Mouse (Mus musculus): ENCODE measurements around the gene Olfr193. TPM values are rescaled to one million over a fixed set of nuclear protein-coding genes. Genes with fewer than 3 reads are reported as not detected.
"Not testable (repeated sequence)": the region's sequence is repeated elsewhere in the genome, so short reads cannot be mapped to it uniquely, and the experiment has no call there.

Gene Olfr193
- polyA plus RNA-seq (2012; ENCODE audit: insufficient read depth, insufficient read length, low replicate concordance, missing spikeins) = not detected in 2 replicates

DNA sequence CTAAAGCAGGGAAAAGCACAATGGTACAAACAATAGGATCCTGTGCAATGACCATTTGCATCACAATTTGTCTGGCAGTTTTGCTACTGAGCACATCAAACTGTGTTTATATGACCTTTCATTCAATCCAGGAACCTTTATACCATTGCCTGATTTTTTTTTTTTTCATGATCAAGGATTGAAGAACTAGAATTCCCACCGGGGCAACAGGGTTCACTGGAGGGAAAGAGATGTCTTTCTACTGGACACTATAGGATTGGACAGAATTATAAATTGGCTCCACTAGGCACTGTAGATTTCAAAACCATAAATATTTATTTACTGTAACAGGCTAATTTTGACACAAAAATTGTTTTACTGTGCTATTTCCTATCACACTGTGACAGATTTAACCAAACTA lies at the start of gene Olfr193:
Olfr193 (minus strand) TSS at position 101 of the 400 bp plus-strand sequence.
- no peak within 1 kb of the TSS for H3K4me3 ChIP-seq (ENCODE audit: insufficient read depth, low read depth, low read length)
- H3K27ac ChIP-seq (ENCODE audit: insufficient read depth, low read depth, low read length) = no peak within 1 kb of the TSS
- 67% methylated on average over 1 of the region's 1 CpGs for WGBS
- TF ChIP-seq POLR2A (IDR thresholded peaks at IDR 0.05; ENCODE audit: insufficient read depth, low read depth, low read length) (no peak), CTCF (IDR thresholded peaks at IDR 0.05; ENCODE audit: insufficient read depth, low read depth, low read length) (no peak)
- no peaks in the 10 kb centered on the region for H3K4me1 ChIP-seq (ENCODE audit: control insufficient read depth, insufficient read depth, low read length)

GRCm38 (mm10) chr16:59151996-59152395 lies 40.3 kb upstream of the Olfr193 start:
- 89% methylated on average over 2 of the region's 2 CpGs for WGBS
- Histone ChIP-seq H3K4me3 (ENCODE audit: insufficient read depth, low read depth, low read length) (no peak overlapping the region), H3K27ac (ENCODE audit: insufficient read depth, low read depth, low read length) (no peak overlapping the region), H3K4me1 (ENCODE audit: control insufficient read depth, insufficient read depth, low read length) (no peaks in the 10 kb centered on the region)
- TF ChIP-seq POLR2A (IDR thresholded peaks at IDR 0.05; ENCODE audit: insufficient read depth, low read depth, low read length) (no peak), CTCF (IDR thresholded peaks at IDR 0.05; ENCODE audit: insufficient read depth, low read depth, low read length) (no peak)

GRCm38 (mm10) chr16:59146746-59147145 lies 35.1 kb upstream of the Olfr193 start, which contains the start of gene Olfr195:
TSS of gene Olfr195 (plus strand) at chr16:59147046.
- TF ChIP-seq POLR2A (IDR thresholded peaks at IDR 0.05; ENCODE audit: insufficient read depth, low read depth, low read length) (no peak), CTCF (IDR thresholded peaks at IDR 0.05; ENCODE audit: insufficient read depth, low read depth, low read length) (no peak)
- WGBS = 98% methylated on average over 1 of the region's 1 CpGs
- no peaks in the 10 kb centered on the region for H3K4me1 ChIP-seq (ENCODE audit: control insufficient read depth, insufficient read depth, low read length)
- no peak within 1 kb of the TSS for H3K27ac ChIP-seq (ENCODE audit: insufficient read depth, low read depth, low read length)
- H3K4me3 ChIP-seq (ENCODE audit: insufficient read depth, low read depth, low read length) = no peak within 1 kb of the TSS

DNA sequence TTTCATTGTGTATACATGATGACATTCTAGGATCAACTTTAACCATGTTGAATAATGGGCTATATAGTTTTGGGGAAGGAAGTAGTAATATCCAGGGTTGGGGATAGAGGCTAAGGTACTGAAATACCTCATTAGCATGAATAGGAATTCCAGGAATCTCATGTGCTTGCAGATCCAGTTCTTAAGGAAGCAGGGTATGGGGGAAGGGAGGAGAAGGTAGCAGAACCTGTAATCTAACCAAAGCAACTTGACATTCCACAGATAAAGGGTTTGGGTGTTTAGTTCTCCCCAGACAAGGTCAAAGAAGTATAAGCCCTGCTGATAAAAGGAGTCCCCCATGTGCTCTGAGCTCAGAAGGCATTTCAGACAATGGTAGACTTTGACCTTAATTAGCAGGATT lies 29.4 kb upstream of the Olfr193 start:
- TF ChIP-seq CTCF (IDR thresholded peaks at IDR 0.05; ENCODE audit: insufficient read depth, low read depth, low read length) (no peak), POLR2A (IDR thresholded peaks at IDR 0.05; ENCODE audit: insufficient read depth, low read depth, low read length) (no peak)
- Histone ChIP-seq H3K4me1 (ENCODE audit: control insufficient read depth, insufficient read depth, low read length) (no peaks in the 10 kb centered on the region), H3K4me3 (ENCODE audit: insufficient read depth, low read depth, low read length) (no peak overlapping the region), H3K27ac (ENCODE audit: insufficient read depth, low read depth, low read length) (no peak overlapping the region)

GRCm38 (mm10) chr16:59130740-59131139 lies 19.1 kb upstream of the Olfr193 start:
- TF ChIP-seq CTCF (IDR thresholded peaks at IDR 0.05; ENCODE audit: insufficient read depth, low read depth, low read length) = no peak
- TF ChIP-seq POLR2A (IDR thresholded peaks at IDR 0.05; ENCODE audit: insufficient read depth, low read depth, low read length) = no peak

GRCm38 (mm10) chr16:59120969-59121368 lies 9.3 kb upstream of the Olfr193 start, which contains the start of gene Olfr194:
TSS of gene Olfr194 (minus strand) at chr16:59121069.
- Histone ChIP-seq H3K4me1 (ENCODE audit: control insufficient read depth, insufficient read depth, low read length) (no peaks in the 10 kb centered on the region), H3K27ac (ENCODE audit: insufficient read depth, low read depth, low read length) (no peak within 1 kb of the TSS), H3K4me3 (ENCODE audit: insufficient read depth, low read depth, low read length) (no peak within 1 kb of the TSS)
- no peak for TF ChIP-seq CTCF (IDR thresholded peaks at IDR 0.05; ENCODE audit: insufficient read depth, low read depth, low read length)

More at GRCm38 (mm10) chr16:59130740-59131139, 19.1 kb upstream of the Olfr193 start:
- WGBS = 82% methylated on average over 1 of the region's 1 CpGs
- Histone ChIP-seq H3K27ac (ENCODE audit: insufficient read depth, low read depth, low read length) (no peak overlapping the region), H3K4me1 (ENCODE audit: control insufficient read depth, insufficient read depth, low read length) (no peaks in the 10 kb centered on the region), H3K4me3 (ENCODE audit: insufficient read depth, low read depth, low read length) (no peak overlapping the region)

DNA sequence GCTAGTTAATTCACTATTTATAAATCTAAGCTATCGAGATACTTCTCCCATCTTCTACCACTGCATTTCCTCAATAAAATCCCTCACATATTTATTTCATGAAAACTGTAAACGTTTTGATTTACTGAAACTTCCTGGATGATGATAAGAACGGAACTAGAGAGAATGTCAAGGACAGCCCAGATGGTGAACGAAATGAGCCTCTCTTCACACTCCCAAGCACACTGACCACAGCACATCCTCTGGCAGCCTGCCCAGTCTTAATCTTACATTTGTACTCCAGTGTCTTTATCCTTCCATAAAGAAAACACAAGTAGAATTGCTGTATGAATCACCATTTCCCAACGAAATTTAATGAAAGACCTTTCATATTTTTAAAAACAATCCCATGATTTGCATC lies 3.2 kb downstream of the Olfr193 start:
- 57% methylated on average over 5 of the region's 5 CpGs for WGBS
- H3K4me1 ChIP-seq (ENCODE audit: control insufficient read depth, insufficient read depth, low read length) = not testable (repeated sequence)

GRCm38 (mm10) chr16:59105312-59105711 lies 6.4 kb downstream of the Olfr193 start:
- TF ChIP-seq POLR2A (IDR thresholded peaks at IDR 0.05; ENCODE audit: insufficient read depth, low read depth, low read length) (no peak), CTCF (IDR thresholded peaks at IDR 0.05; ENCODE audit: insufficient read depth, low read depth, low read length) (no peak)
- H3K4me3 ChIP-seq (ENCODE audit: insufficient read depth, low read depth, low read length) = no peak overlapping the region
- no peak overlapping the region for H3K27ac ChIP-seq (ENCODE audit: insufficient read depth, low read depth, low read length)
- 93% methylated on average over 2 of the region's 2 CpGs for WGBS
- no peaks in the 10 kb centered on the region for H3K4me1 ChIP-seq (ENCODE audit: control insufficient read depth, insufficient read depth, low read length)

More for the DNA sequence above, 3.2 kb downstream of the Olfr193 start:
- H3K27ac ChIP-seq (ENCODE audit: insufficient read depth, low read depth, low read length); H3K4me3 ChIP-seq (ENCODE audit: insufficient read depth, low read depth, low read length): not testable (repeated sequence)

- H3K27ac ChIP-seq (ENCODE audit: insufficient read depth, low read depth, low read length); H3K4me3 ChIP-seq (ENCODE audit: insufficient read depth, low read depth, low read length); H3K4me1 ChIP-seq (ENCODE audit: control insufficient read depth, insufficient read depth, low read length): not testable (repeated sequence)
- WGBS = 56% methylated on average over 1 of the region's 1 CpGs
Observed at GRCm38 (mm10) chr16:59089722-59090121, 22.0 kb downstream of the Olfr193 start, which contains the start of gene Olfr191. TSS of gene Olfr191 (minus strand) at chr16:59089822.

GRCm38 (mm10) chr16:59081113-59081512 lies 30.6 kb downstream of the Olfr193 start:
- 93% methylated on average over 2 of the region's 2 CpGs for WGBS
- H3K27ac ChIP-seq (ENCODE audit: insufficient read depth, low read depth, low read length); H3K4me1 ChIP-seq (ENCODE audit: control insufficient read depth, insufficient read depth, low read length); H3K4me3 ChIP-seq (ENCODE audit: insufficient read depth, low read depth, low read length): not testable (repeated sequence)

Data from olfactory bulb, adult 2 months (tissue).